Mouse (Mus musculus): Measurements from ENCODE around the gene Antxr2. TPM values are rescaled to one million over a fixed set of nuclear protein-coding genes. Genes with fewer than 3 reads are reported as not detected.

Gene Antxr2
- total and polyA plus RNA-seq, 3 experiments = 4.3 to 5.0 TPM; not detected in 1

Other genes starting within 250 kb of the Antxr2 start
- not detected in 2 replicates for gene Prdm8, start 136.2 kb upstream of the Antxr2 start, total RNA-seq (2012; rRNA removed)
- gene Prdm8, start 136.2 kb upstream of the Antxr2 start, polyA plus RNA-seq (2012; ENCODE audit: insufficient read depth in 1 of 2, insufficient read length in 2 of 2, low read depth in 1 of 2, low replicate concordance in 2 of 2, missing spikeins in 1 of 2) = not detected
- gene Fgf5, start 223.1 kb upstream of the Antxr2 start, total RNA-seq (2012; rRNA removed) = not detected in 2 replicates
- gene Fgf5, start 223.1 kb upstream of the Antxr2 start, polyA plus RNA-seq (2012; ENCODE audit: insufficient read depth in 1 of 2, insufficient read length in 2 of 2, low read depth in 1 of 2, low replicate concordance in 2 of 2, missing spikeins in 1 of 2) = not detected